Mouse (Mus musculus) hindbrain, embryonic 11.5 days (tissue): ENCODE results near the gene Rps27. TPM values are rescaled to one million over a fixed set of nuclear protein-coding genes. Genes with fewer than 3 reads are reported as not detected.
A peak's percentile ranks its signal among the peaks of the same experiment; 100 is the strongest.

Experiments
- ATAC-seq: fragments of 200-750 bp; cut with Nextera tagmentation; 2 replicates; pipeline ENCODE4 v1.8.0; 2017; ENCODE audit warnings: mild to moderate bottlenecking, moderate TSS enrichment, moderate library complexity; ENCODE audit not compliant: low FRiP score
- DNase-seq: peaks from one replicate; pipeline ENCODE4 v3.0.0-alpha.2; 2015; ENCODE audit warnings: low spot score
- H3K27ac ChIP-seq: fragments of 300-500 bp; sonication (generic); 2 replicates; pipeline ENCODE4 v1.5.1; 2014; ENCODE audit warnings: mild to moderate bottlenecking, low read depth, low read length
- H3K27me3 ChIP-seq: fragments of 300-500 bp; sonication (generic); 2 replicates; pipeline ENCODE4 v1.6.1; 2014; ENCODE audit warnings: mild to moderate bottlenecking, low read length, moderate library complexity, mixed read lengths; ENCODE audit not compliant: control insufficient read depth, insufficient read depth
- H3K36me3 ChIP-seq: fragments of 300-500 bp; sonication (generic); 2 replicates; pipeline ENCODE4 v1.6.1; 2014; ENCODE audit warnings: mild to moderate bottlenecking, low read length, moderate library complexity, mixed read lengths; ENCODE audit not compliant: control insufficient read depth, insufficient read depth
- H3K4me1 ChIP-seq: fragments of 300-500 bp; sonication (generic); replicated peaks from 2 replicates; pipeline ENCODE4 v1.6.1; 2014; ENCODE audit warnings: low read length, mixed read lengths; ENCODE audit not compliant: control insufficient read depth, insufficient read depth
- H3K4me2 ChIP-seq: fragments of 300-500 bp; sonication (generic); replicated peaks from 2 replicates; pipeline ENCODE4 v1.6.1; 2014; ENCODE audit warnings: mild to moderate bottlenecking, low read depth, low read length
- H3K4me3 ChIP-seq: fragments of 300-500 bp; sonication (generic); 2 replicates; pipeline ENCODE4 v1.5.1; 2014; ENCODE audit warnings: low read depth, low read length
- H3K9ac ChIP-seq: fragments of 300-500 bp; sonication (generic); 2 replicates; pipeline ENCODE4 v1.6.1; 2014; ENCODE audit warnings: low read depth, low read length
- H3K9me3 ChIP-seq: fragments of 300-500 bp; sonication (generic); 2 replicates; pipeline ENCODE4 v1.6.1; 2016; ENCODE audit warnings: low read length; ENCODE audit not compliant: control insufficient read depth
- WGBS: fragments of 180-500 bp; shearing (Covaris S2); extraction: QIAGEN DNeasy Blood & Tissue Kit; methylation state at CpG from one replicate; pipeline ENCODE4 v1.1.7; 2014; 5-methylcytosine and 5-hydroxymethylcytosine counted together
- polyA plus RNA-seq: library from polyadenylated mRNA; unstranded; fragments of >200 nt; fragmentation: Nextera tagmentation; extraction: Ambion mirVana; gene quantifications from 2 replicates; pipeline ENCODE4 v1.2.1, GENCODE M21; 2014

Gene Rps27
- polyA plus RNA-seq, 1 experiment from 2014 or later = 1,121 TPM

GRCm38 (mm10) chr3:90241669-90242358, 28.4 kb upstream of the Rps27 start:
- no peak for ATAC-seq
- H3K27me3 ChIP-seq = no peaks in the 10 kb centered on the region
- H3K27ac ChIP-seq = no peak overlapping the region
- H3K4me2 ChIP-seq = no peak overlapping the region
- H3K9me3 ChIP-seq = no peaks in the 10 kb centered on the region
- H3K9ac ChIP-seq = no peak overlapping the region
- 86% methylated on average over 10 of the region's 10 CpGs for WGBS
- DNase-seq = no peak
- H3K4me3 ChIP-seq = no peak overlapping the region
- H3K36me3 ChIP-seq = no peaks in the 10 kb centered on the region
- H3K4me1 ChIP-seq = no peaks in the 10 kb centered on the region

GRCm38 (mm10) chr3:90241251-90241650, 27.8 kb upstream of the Rps27 start:
- no peak overlapping the region for H3K27ac ChIP-seq
- H3K9me3 ChIP-seq = no peaks in the 10 kb centered on the region
- ATAC-seq (no peak), DNase-seq (no peak)
- H3K4me3 ChIP-seq = no peak overlapping the region
- 87% methylated on average over 2 of the region's 2 CpGs for WGBS
- no peaks in the 10 kb centered on the region for H3K27me3 ChIP-seq
- no peaks in the 10 kb centered on the region for H3K4me1 ChIP-seq
- no peaks in the 10 kb centered on the region for H3K36me3 ChIP-seq
- no peak overlapping the region for H3K9ac ChIP-seq
- no peak overlapping the region for H3K4me2 ChIP-seq

GRCm38 (mm10) chr3:90231507-90232333, 18.3 kb upstream of the Rps27 start, which contains the start of gene Jtb:
Jtb (plus strand) TSS chr3:90231597.
- no peaks in the 10 kb centered on the region for H3K4me1 ChIP-seq
- peak within 1 kb of the TSS; percentile 78 for H3K4me2 ChIP-seq

GRCm38 (mm10) chr3:90231075-90231474, 17.6 kb upstream of the Rps27 start:
- Histone ChIP-seq H3K36me3 (peaks cover 3% of the 10 kb centered on the region; the same call in 1 of the 2 replicates), H3K4me2 (peak overlapping the region; percentile 78), H3K4me1 (no peaks in the 10 kb centered on the region), H3K27me3 (no peaks in the 10 kb centered on the region), H3K4me3 (peak overlapping the region; percentile 79), H3K9me3 (no peaks in the 10 kb centered on the region), H3K9ac (peak overlapping the region; percentile 80; the same call in 1 of the 2 replicates), H3K27ac (no peak overlapping the region)
- no peak for ATAC-seq
- WGBS = 16% methylated on average over 8 of the region's 8 CpGs
- no peak for DNase-seq

More at GRCm38 (mm10) chr3:90231507-90232333, 18.3 kb upstream of the Rps27 start, which contains the start of gene Jtb:
- Histone ChIP-seq H3K9ac (peak within 1 kb of the TSS; percentile 80), H3K27ac (peak within 1 kb of the TSS; percentile 77), H3K4me3 (peak within 1 kb of the TSS; percentile 79), H3K9me3 (no peaks in the 10 kb centered on the region), H3K27me3 (no peaks in the 10 kb centered on the region), H3K36me3 (peaks cover 3% of the 10 kb centered on the region; the same call in 1 of the 2 replicates)
- WGBS = under 1% methylated on average over 60 of the region's 61 CpGs
- DNase-seq (peak; percentile 91), ATAC-seq (peak; percentile 98)

GRCm38 (mm10) chr3:90224331-90224730, 10.9 kb upstream of the Rps27 start:
- no peak overlapping the region for H3K27ac ChIP-seq
- WGBS = 79% methylated on average over 10 of the region's 10 CpGs
- ATAC-seq (no peak), DNase-seq (no peak)
- no peaks in the 10 kb centered on the region for H3K4me1 ChIP-seq
- H3K4me2 ChIP-seq = no peak overlapping the region
- no peaks in the 10 kb centered on the region for H3K27me3 ChIP-seq
- H3K9me3 ChIP-seq = no peaks in the 10 kb centered on the region
- H3K4me3 ChIP-seq = no peak overlapping the region
- H3K36me3 ChIP-seq = no peaks in the 10 kb centered on the region
- no peak overlapping the region for H3K9ac ChIP-seq

- ATAC-seq = no peak
- no peaks in the 10 kb centered on the region for H3K4me1 ChIP-seq
- H3K4me2 ChIP-seq = no peak overlapping the region
- WGBS = 78% methylated on average over 3 of the region's 3 CpGs
- H3K27me3 ChIP-seq = no peaks in the 10 kb centered on the region
- no peaks in the 10 kb centered on the region for H3K36me3 ChIP-seq
- H3K9ac ChIP-seq = no peak overlapping the region
- DNase-seq = no peak
- no peak overlapping the region for H3K27ac ChIP-seq
- H3K9me3 ChIP-seq = no peaks in the 10 kb centered on the region
- H3K4me3 ChIP-seq = no peak overlapping the region
Measured at GRCm38 (mm10) chr3:90222941-90223340, 9.5 kb upstream of the Rps27 start.

GRCm38 (mm10) chr3:90222455-90222854, 9.0 kb upstream of the Rps27 start:
- Histone ChIP-seq H3K27me3 (no peaks in the 10 kb centered on the region), H3K27ac (no peak overlapping the region), H3K9me3 (no peaks in the 10 kb centered on the region), H3K9ac (no peak overlapping the region), H3K4me1 (no peaks in the 10 kb centered on the region), H3K36me3 (no peaks in the 10 kb centered on the region), H3K4me2 (no peak overlapping the region), H3K4me3 (no peak overlapping the region)
- no peak for ATAC-seq
- DNase-seq = no peak
- WGBS = 84% methylated on average over 4 of the region's 4 CpGs

DNA sequence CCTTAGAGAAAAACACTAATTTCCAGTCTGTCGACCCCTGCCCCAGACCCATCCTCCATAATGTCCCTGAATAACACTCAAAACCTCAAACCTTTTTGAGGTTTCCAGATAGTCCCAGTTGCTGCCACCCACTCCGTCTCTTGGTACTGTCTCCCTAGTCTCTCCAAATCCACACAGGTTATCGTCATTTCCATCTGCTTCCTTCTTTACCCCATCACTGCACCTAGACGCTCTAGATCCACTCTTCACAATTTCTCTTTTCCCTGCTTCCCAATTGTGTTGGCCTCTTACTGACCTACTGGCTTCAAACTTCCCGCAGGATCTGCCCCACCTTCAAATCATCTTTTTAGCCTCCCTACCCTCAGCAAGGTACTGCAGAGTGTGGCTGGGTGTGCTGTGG, 7.7 kb upstream of the Rps27 start:
- ATAC-seq = no peak
- Histone ChIP-seq H3K9ac (peak overlapping the region; percentile 68), H3K27me3 (no peaks in the 10 kb centered on the region), H3K4me3 (peak overlapping the region; percentile 36), H3K4me1 (no peaks in the 10 kb centered on the region), H3K27ac (no peak overlapping the region), H3K36me3 (no peaks in the 10 kb centered on the region), H3K4me2 (peak overlapping the region; percentile 76), H3K9me3 (no peaks in the 10 kb centered on the region)
- WGBS = 24% methylated on average over 5 of the region's 5 CpGs
- DNase-seq = no peak
